Mouse (Mus musculus): ENCODE measurements around the gene Bbs9. TPM values are rescaled to one million over a fixed set of nuclear protein-coding genes. Genes with fewer than 3 reads are reported as not detected.

Gene Bbs9
- polyA plus RNA-seq, 1 experiment from 2014 or later = 20.4 TPM

- 61% methylated on average over 11 of the region's 11 CpGs for WGBS
These were observed 179.3 kb downstream of the Bbs9 start for GRCm38 (mm10) chr9:22654726-22655393.

GRCm38 (mm10) chr9:22657216-22657615 lies 181.7 kb downstream of the Bbs9 start:
- Histone ChIP-seq H3K27me3 (no peaks in the 10 kb centered on the region), H3K27ac (no peak overlapping the region), H3K4me3 (replicated peaks) (no peak overlapping the region), H3K9me3 (no peaks in the 10 kb centered on the region), H3K9ac (no peak overlapping the region), H3K4me2 (no peak overlapping the region), H3K36me3 (replicated peaks) (no peaks in the 10 kb centered on the region), H3K4me1 (no peaks in the 10 kb centered on the region)
- ATAC-seq (ENCODE audit: low FRiP score) = no peak
- WGBS = 91% methylated on average over 5 of the region's 5 CpGs

More at GRCm38 (mm10) chr9:22654726-22655393, 179.3 kb downstream of the Bbs9 start:
- no peaks in the 10 kb centered on the region for H3K27me3 ChIP-seq
- no peak for ATAC-seq (ENCODE audit: low FRiP score)
- H3K9me3 ChIP-seq = 0 out of 2 replicates have a peak, but pooled peaks cover 5% of the 10 kb centered on the region
- H3K9ac ChIP-seq = no peak overlapping the region
- H3K4me3 ChIP-seq (replicated peaks) = no peak overlapping the region
- no peaks in the 10 kb centered on the region; the same call in 1 of the 2 replicates for H3K36me3 ChIP-seq (replicated peaks)
- no peak overlapping the region for H3K27ac ChIP-seq
- H3K4me1 ChIP-seq = no peaks in the 10 kb centered on the region
- no peak overlapping the region for H3K4me2 ChIP-seq

- Histone ChIP-seq H3K4me1 (no peaks in the 10 kb centered on the region), H3K27me3 (no peaks in the 10 kb centered on the region), H3K27ac (no peak overlapping the region), H3K36me3 (replicated peaks) (no peaks in the 10 kb centered on the region), H3K9ac (no peak overlapping the region), H3K9me3 (no peaks in the 10 kb centered on the region), H3K4me2 (no peak overlapping the region), H3K4me3 (replicated peaks) (no peak overlapping the region)
- 86% methylated on average over 8 of the region's 8 CpGs for WGBS
- no peak for ATAC-seq (ENCODE audit: low FRiP score)
These were observed 189.6 kb downstream of the Bbs9 start for GRCm38 (mm10) chr9:22665155-22665554.

- WGBS = 94% methylated on average over 2 of the region's 2 CpGs
- no peak overlapping the region for H3K9ac ChIP-seq
- H3K4me2 ChIP-seq = no peak overlapping the region
- no peaks in the 10 kb centered on the region for H3K36me3 ChIP-seq (replicated peaks)
- H3K4me1 ChIP-seq = no peaks in the 10 kb centered on the region
- H3K27me3 ChIP-seq = no peaks in the 10 kb centered on the region
- H3K4me3 ChIP-seq (replicated peaks) = no peak overlapping the region
- no peaks in the 10 kb centered on the region for H3K9me3 ChIP-seq
- ATAC-seq (ENCODE audit: low FRiP score) = no peak
- no peak overlapping the region for H3K27ac ChIP-seq
These were observed 197.4 kb downstream of the Bbs9 start for GRCm38 (mm10) chr9:22672937-22673336.

GRCm38 (mm10) chr9:22677132-22677829 lies 201.8 kb downstream of the Bbs9 start:
- no peak for ATAC-seq (ENCODE audit: low FRiP score)
- no peaks in the 10 kb centered on the region for H3K4me1 ChIP-seq
- 90% methylated on average over 7 of the region's 7 CpGs for WGBS
- no peaks in the 10 kb centered on the region for H3K27me3 ChIP-seq
- H3K36me3 ChIP-seq (replicated peaks) = no peaks in the 10 kb centered on the region
- H3K9me3 ChIP-seq = no peaks in the 10 kb centered on the region
- no peak overlapping the region for H3K4me3 ChIP-seq (replicated peaks)
- no peak overlapping the region for H3K27ac ChIP-seq
- H3K9ac ChIP-seq = no peak overlapping the region
- H3K4me2 ChIP-seq = no peak overlapping the region

- H3K27me3 ChIP-seq = no peaks in the 10 kb centered on the region
- ATAC-seq (ENCODE audit: low FRiP score) = no peak; the same call in 1 of the 2 replicates
- H3K9ac ChIP-seq = no peak overlapping the region
- no peaks in the 10 kb centered on the region for H3K36me3 ChIP-seq (replicated peaks)
- H3K9me3 ChIP-seq = no peaks in the 10 kb centered on the region
- H3K27ac ChIP-seq = no peak overlapping the region
- 66% methylated on average over 4 of the region's 4 CpGs for WGBS
- H3K4me1 ChIP-seq = no peaks in the 10 kb centered on the region
- no peak overlapping the region for H3K4me3 ChIP-seq (replicated peaks)
- no peak overlapping the region for H3K4me2 ChIP-seq
These were observed 202.5 kb downstream of the Bbs9 start for GRCm38 (mm10) chr9:22677997-22678396.

- Histone ChIP-seq H3K27ac (no peak overlapping the region), H3K4me1 (no peaks in the 10 kb centered on the region), H3K9me3 (no peaks in the 10 kb centered on the region), H3K36me3 (replicated peaks) (no peaks in the 10 kb centered on the region), H3K4me2 (no peak overlapping the region), H3K9ac (no peak overlapping the region), H3K4me3 (replicated peaks) (no peak overlapping the region), H3K27me3 (no peaks in the 10 kb centered on the region)
- ATAC-seq (ENCODE audit: low FRiP score) = no peak
- WGBS = 78% methylated on average over 4 of the region's 4 CpGs
These were observed 203.0 kb downstream of the Bbs9 start for GRCm38 (mm10) chr9:22678496-22678895.

- ATAC-seq (ENCODE audit: low FRiP score) = no peak
- Histone ChIP-seq H3K9ac (no peak overlapping the region), H3K4me1 (no peaks in the 10 kb centered on the region), H3K27me3 (no peaks in the 10 kb centered on the region), H3K4me2 (no peak overlapping the region), H3K9me3 (no peaks in the 10 kb centered on the region), H3K27ac (no peak overlapping the region), H3K36me3 (replicated peaks) (no peaks in the 10 kb centered on the region), H3K4me3 (replicated peaks) (no peak overlapping the region)
- WGBS = 87% methylated on average over 4 of the region's 4 CpGs
These were observed 204.0 kb downstream of the Bbs9 start for GRCm38 (mm10) chr9:22679485-22679884.

GRCm38 (mm10) chr9:22680031-22680430 lies 204.5 kb downstream of the Bbs9 start:
- Histone ChIP-seq H3K4me3 (replicated peaks) (no peak overlapping the region), H3K9ac (no peak overlapping the region), H3K27me3 (no peaks in the 10 kb centered on the region), H3K4me2 (no peak overlapping the region), H3K27ac (no peak overlapping the region), H3K36me3 (replicated peaks) (no peaks in the 10 kb centered on the region), H3K4me1 (no peaks in the 10 kb centered on the region), H3K9me3 (no peaks in the 10 kb centered on the region)
- ATAC-seq (ENCODE audit: low FRiP score) = no peak
- WGBS = 75% methylated on average over 12 of the region's 12 CpGs

GRCm38 (mm10) chr9:22680484-22680883 lies 205.0 kb downstream of the Bbs9 start:
- Histone ChIP-seq H3K27ac (no peak overlapping the region), H3K27me3 (no peaks in the 10 kb centered on the region), H3K9ac (no peak overlapping the region), H3K9me3 (no peaks in the 10 kb centered on the region), H3K4me2 (no peak overlapping the region), H3K4me3 (replicated peaks) (no peak overlapping the region), H3K36me3 (replicated peaks) (no peaks in the 10 kb centered on the region), H3K4me1 (no peaks in the 10 kb centered on the region)
- no peak for ATAC-seq (ENCODE audit: low FRiP score)
- 76% methylated on average over 1 of the region's 1 CpGs for WGBS

- no peaks in the 10 kb centered on the region for H3K27me3 ChIP-seq
- H3K4me3 ChIP-seq (replicated peaks) = no peak overlapping the region
- H3K36me3 ChIP-seq (replicated peaks) = no peaks in the 10 kb centered on the region
- H3K4me1 ChIP-seq = no peaks in the 10 kb centered on the region
- 79% methylated on average over 3 of the region's 3 CpGs for WGBS
- no peak for ATAC-seq (ENCODE audit: low FRiP score)
- H3K9me3 ChIP-seq = no peaks in the 10 kb centered on the region
- no peak overlapping the region for H3K27ac ChIP-seq
- no peak overlapping the region for H3K4me2 ChIP-seq
- H3K9ac ChIP-seq = no peak overlapping the region
These were observed 208.3 kb downstream of the Bbs9 start for GRCm38 (mm10) chr9:22683786-22684185.

- Histone ChIP-seq H3K4me1 (peaks cover 7% of the 10 kb centered on the region), H3K4me3 (replicated peaks) (no peak overlapping the region), H3K27ac (no peak overlapping the region), H3K4me2 (no peak overlapping the region), H3K9ac (no peak overlapping the region), H3K27me3 (no peaks in the 10 kb centered on the region), H3K9me3 (no peaks in the 10 kb centered on the region), H3K36me3 (replicated peaks) (no peaks in the 10 kb centered on the region)
- 85% methylated on average over 6 of the region's 6 CpGs for WGBS
- ATAC-seq (ENCODE audit: low FRiP score) = no peak
These were observed 211.4 kb downstream of the Bbs9 start for GRCm38 (mm10) chr9:22686765-22687472.

Data from forebrain, embryonic 12.5 days (tissue).